Mouse (Mus musculus) stomach, embryonic 16.5 days (tissue): ENCODE results near the gene Rex1bd. TPM values are rescaled to one million over a fixed set of nuclear protein-coding genes. Genes with fewer than 3 reads are reported as not detected.

ENCODE experiments used
- ATAC-seq: fragments of 200-750 bp; cut with Nextera tagmentation; 2 replicates; pipeline ENCODE4 v1.8.0; 2017; ENCODE audit warnings: moderate number of reproducible peaks, moderate TSS enrichment; ENCODE audit not compliant: insufficient read depth, low FRiP score
- H3K27ac ChIP-seq: fragments of 300-500 bp; sonication (generic); 2 replicates; pipeline ENCODE4 v1.5.1; 2014; ENCODE audit warnings: low read length
- H3K27me3 ChIP-seq: fragments of 300-500 bp; sonication (generic); 2 replicates; pipeline ENCODE4 v1.6.1; 2014; ENCODE audit warnings: low read length, control low read depth, mixed read lengths; ENCODE audit not compliant: control insufficient read depth, insufficient read depth
- H3K36me3 ChIP-seq: fragments of 300-500 bp; sonication (generic); 2 replicates; pipeline ENCODE4 v1.6.1; 2014; ENCODE audit warnings: low read length; ENCODE audit not compliant: control insufficient read depth, insufficient read depth
- H3K4me1 ChIP-seq: fragments of 300-500 bp; sonication (generic); 2 replicates; pipeline ENCODE4 v1.6.1; 2014; ENCODE audit warnings: low read length, control low read depth, mixed read lengths; ENCODE audit not compliant: control insufficient read depth, insufficient read depth
- H3K4me2 ChIP-seq: fragments of 300-500 bp; sonication (generic); 2 replicates; pipeline ENCODE4 v1.6.1; 2014; ENCODE audit warnings: low read depth, low read length, mixed read lengths
- H3K4me3 ChIP-seq: fragments of 300-500 bp; sonication (generic); replicated peaks from 2 replicates; pipeline ENCODE4 v1.5.1; 2014; ENCODE audit warnings: mild to moderate bottlenecking, low read length
- H3K9ac ChIP-seq: fragments of 300-500 bp; sonication (generic); 2 replicates; pipeline ENCODE4 v1.6.1; 2014; ENCODE audit warnings: low read length
- H3K9me3 ChIP-seq: fragments of 300-500 bp; sonication (generic); replicated peaks from 2 replicates; pipeline ENCODE4 v1.6.1; 2016; ENCODE audit warnings: low read length, control low read depth; ENCODE audit not compliant: control insufficient read depth
- WGBS: fragments of 180-500 bp; shearing (Covaris S2); extraction: QIAGEN DNeasy Blood & Tissue Kit; methylation state at CpG from one replicate; pipeline ENCODE4 v1.1.7; 2014; 5-methylcytosine and 5-hydroxymethylcytosine counted together
- polyA plus RNA-seq: library from polyadenylated mRNA; unstranded; fragments of >200 nt; fragmentation: Nextera tagmentation; extraction: Ambion mirVana; gene quantifications from 2 replicates; pipeline ENCODE4 v1.2.1, GENCODE M21; 2015

Gene Rex1bd
- polyA plus RNA-seq, 1 experiment from 2014 or later, result 118 TPM

GRCm38 (mm10) chr8:70490880-70491495 is 15.6 kb downstream of the Rex1bd start:
- Histone ChIP-seq H3K36me3 (no peaks in the 10 kb centered on the region), H3K4me2 (no peak overlapping the region), H3K27ac (no peak overlapping the region), H3K27me3 (peaks cover 96% of the 10 kb centered on the region), H3K4me1 (peaks cover 43% of the 10 kb centered on the region), H3K9ac (no peak overlapping the region), H3K9me3 (no peaks in the 10 kb centered on the region), H3K4me3 (no peak overlapping the region)
- no peak for ATAC-seq
- 9% methylated on average over 20 of the region's 20 CpGs for WGBS

- Histone ChIP-seq H3K27me3 (peaks cover 96% of the 10 kb centered on the region), H3K4me2 (no peak overlapping the region), H3K4me3 (no peak overlapping the region), H3K4me1 (peaks cover 43% of the 10 kb centered on the region), H3K36me3 (no peaks in the 10 kb centered on the region), H3K9ac (no peak overlapping the region), H3K9me3 (no peaks in the 10 kb centered on the region), H3K27ac (no peak overlapping the region)
- no peak for ATAC-seq
- WGBS, result 17% methylated on average over 10 of the region's 10 CpGs
Measured at GRCm38 (mm10) chr8:70490061-70490879, 16.3 kb downstream of the Rex1bd start.

DNA sequence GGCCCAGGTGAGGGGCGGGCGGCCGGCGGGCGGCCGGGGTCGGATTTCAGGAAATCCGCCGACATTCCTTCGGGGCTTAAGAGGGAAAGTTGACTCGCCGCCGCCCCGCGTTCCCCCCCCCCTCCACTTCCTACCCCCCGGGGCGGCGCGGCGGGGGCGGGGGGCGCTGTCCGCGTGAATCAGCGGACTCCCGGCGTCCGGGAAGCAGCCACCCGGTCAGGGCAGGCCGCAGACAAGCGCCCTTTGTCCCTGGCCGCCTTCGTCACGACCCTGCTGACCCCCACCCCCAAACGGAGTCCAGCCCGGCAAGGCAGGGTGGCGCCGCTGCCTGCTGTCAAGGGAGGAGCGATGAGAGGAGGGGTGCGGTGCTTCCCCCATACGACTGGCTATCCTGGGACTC is 17.0 kb downstream of the Rex1bd start:
- WGBS, result 3% methylated on average over 39 of the region's 41 CpGs
- Histone ChIP-seq H3K9me3 (no peaks in the 10 kb centered on the region), H3K27ac (no peak overlapping the region), H3K4me1 (peaks cover 43% of the 10 kb centered on the region), H3K9ac (peak overlapping the region; percentile 54; the same call in 1 of the 2 replicates), H3K36me3 (no peaks in the 10 kb centered on the region), H3K4me2 (peak overlapping the region; percentile 63), H3K27me3 (peaks cover 94% of the 10 kb centered on the region), H3K4me3 (peak overlapping the region; percentile 31)
- no peak for ATAC-seq

DNA sequence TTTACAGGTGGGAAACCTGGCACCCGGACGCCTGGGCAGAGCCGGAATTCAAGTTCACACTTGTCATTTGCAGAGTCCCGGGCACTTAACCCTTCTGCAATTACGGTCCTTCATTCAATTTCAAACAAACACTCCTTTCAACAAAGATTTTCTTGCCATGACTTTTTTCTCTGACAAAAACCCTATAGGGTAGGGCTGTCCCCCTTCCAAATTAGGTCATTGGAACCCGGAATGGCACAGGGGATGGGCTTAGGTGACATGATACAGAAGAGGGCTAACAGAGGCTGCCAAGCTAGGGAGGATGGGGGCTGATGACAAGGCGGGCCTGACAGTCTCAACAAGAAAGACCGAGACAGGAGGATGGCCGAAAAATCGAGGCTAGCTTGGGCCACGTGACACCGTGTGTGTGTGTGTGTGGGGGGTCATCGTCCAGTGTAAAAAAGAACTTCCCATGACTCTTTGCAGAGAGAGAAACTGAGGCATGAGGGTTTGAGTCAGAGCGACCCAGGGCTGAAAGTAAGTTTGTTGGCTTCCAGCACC is 17.6 kb downstream of the Rex1bd start:
- 0 out of 2 replicates have a peak overlapping the region, but pooled peaks have one; percentile 54 for H3K9ac ChIP-seq
- H3K27me3 ChIP-seq, result peaks cover 94% of the 10 kb centered on the region
- ATAC-seq, result no peak
- H3K27ac ChIP-seq, result 0 out of 2 replicates have a peak overlapping the region, but pooled peaks have one; percentile 7
- H3K4me1 ChIP-seq, result peaks cover 43% of the 10 kb centered on the region
- peak overlapping the region; percentile 63 for H3K4me2 ChIP-seq
- 4% methylated on average over 14 of the region's 14 CpGs for WGBS
- H3K4me3 ChIP-seq, result peak overlapping the region; percentile 39
- H3K36me3 ChIP-seq, result no peaks in the 10 kb centered on the region
- H3K9me3 ChIP-seq, result no peaks in the 10 kb centered on the region

DNA sequence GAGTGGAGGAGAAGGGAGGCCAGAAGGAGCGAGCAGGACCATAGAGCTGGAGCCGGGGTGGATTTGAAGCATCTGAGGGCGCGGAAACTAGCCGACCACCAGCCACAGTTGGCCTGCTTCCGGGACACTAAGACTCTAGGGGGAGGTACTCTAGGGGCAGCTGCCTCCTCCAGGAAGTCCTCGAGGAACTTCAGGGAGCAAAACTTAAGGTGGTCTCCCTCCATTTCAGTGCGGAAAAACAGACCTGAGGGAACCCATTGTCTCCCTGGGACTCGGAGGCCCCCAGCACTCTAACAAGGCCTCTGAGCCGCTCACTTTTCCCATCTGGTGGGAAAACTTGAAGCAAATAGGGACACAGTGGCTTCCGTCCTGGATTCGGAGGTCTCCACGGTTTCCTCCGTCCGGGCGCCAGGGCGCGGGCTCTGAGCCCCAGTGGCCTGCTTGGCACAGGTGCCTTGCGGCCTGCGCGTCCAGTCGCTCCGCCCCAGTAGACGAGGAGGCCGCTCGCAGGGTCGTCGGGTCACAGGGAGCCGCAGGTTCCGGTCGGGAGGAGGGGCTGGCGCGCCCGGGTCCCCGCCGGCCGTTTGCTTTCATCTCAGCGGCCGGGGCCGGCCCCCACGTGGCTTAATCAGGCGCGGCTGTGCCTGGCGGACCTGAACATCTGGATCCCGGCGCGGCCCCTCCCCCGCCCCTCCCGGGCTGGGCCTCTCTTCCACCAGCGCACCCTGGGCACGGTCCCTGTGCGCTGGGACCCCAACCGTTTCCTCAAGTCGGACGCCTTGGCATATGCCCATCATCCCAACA is 18.4 kb downstream of the Rex1bd start:
- no peaks in the 10 kb centered on the region for H3K36me3 ChIP-seq
- H3K27ac ChIP-seq, result 0 out of 2 replicates have a peak overlapping the region, but pooled peaks have one; percentile 7
- peak overlapping the region; percentile 39 for H3K4me3 ChIP-seq
- H3K4me1 ChIP-seq, result peaks cover 35% of the 10 kb centered on the region
- peak overlapping the region; percentile 57 for H3K4me2 ChIP-seq
- 5% methylated on average over 55 of the region's 55 CpGs for WGBS
- H3K9ac ChIP-seq, result peak overlapping the region; percentile 54; the same call in 1 of the 2 replicates
- H3K9me3 ChIP-seq, result no peaks in the 10 kb centered on the region
- peaks cover 86% of the 10 kb centered on the region for H3K27me3 ChIP-seq
- peak; percentile 18; the same call in 1 of the 2 replicates for ATAC-seq

DNA sequence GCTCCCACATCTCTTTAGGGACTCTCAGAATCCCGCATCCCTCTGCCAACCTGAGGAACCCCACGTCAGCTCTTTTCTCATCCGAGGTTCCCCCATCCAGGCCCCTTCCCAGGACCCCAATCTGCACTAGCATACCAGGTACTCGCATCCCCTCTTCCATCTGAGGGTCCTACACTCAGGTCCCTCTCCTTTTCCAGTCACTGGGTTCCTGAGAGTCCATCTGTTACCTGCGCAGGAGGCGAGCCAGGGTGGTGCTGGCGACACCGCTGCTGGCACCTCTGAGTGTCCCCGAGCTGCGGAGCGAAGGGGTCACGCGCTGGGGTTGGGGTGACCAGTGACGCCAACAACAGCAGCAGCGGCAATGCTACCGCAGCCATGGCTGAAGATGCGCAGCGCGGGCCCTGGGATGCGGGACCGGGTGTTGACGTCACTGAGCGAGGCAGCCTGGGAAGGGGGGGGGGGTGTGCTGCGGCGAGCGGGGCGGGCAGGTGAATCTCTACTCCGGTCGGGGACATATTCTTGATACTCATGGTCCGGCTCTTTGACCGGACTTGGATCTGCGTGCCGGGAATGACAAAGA is 19.5 kb downstream of the Rex1bd start, which contains the start of gene Tmem59l:
Gene Tmem59l, minus strand, starts transcription at position 418 of the 580 bp plus-strand sequence.
- peaks cover 74% of the 10 kb centered on the region for H3K27me3 ChIP-seq
- no peaks in the 10 kb centered on the region for H3K9me3 ChIP-seq
- no peaks in the 10 kb centered on the region for H3K36me3 ChIP-seq
- peak within 1 kb of the TSS; percentile 54; the same call in 1 of the 2 replicates for H3K9ac ChIP-seq
- H3K4me2 ChIP-seq, result peak within 1 kb of the TSS; percentile 57
- no peak for ATAC-seq
- H3K27ac ChIP-seq, result no peak within 1 kb of the TSS
- H3K4me3 ChIP-seq, result peak within 1 kb of the TSS; percentile 39
- WGBS, result 8% methylated on average over 33 of the region's 33 CpGs
- H3K4me1 ChIP-seq, result peaks cover 26% of the 10 kb centered on the region

- Histone ChIP-seq H3K36me3 (no peaks in the 10 kb centered on the region), H3K9ac (no peak overlapping the region), H3K4me3 (no peak overlapping the region), H3K4me1 (peaks cover 26% of the 10 kb centered on the region), H3K9me3 (no peaks in the 10 kb centered on the region), H3K27me3 (peaks cover 66% of the 10 kb centered on the region), H3K27ac (no peak overlapping the region), H3K4me2 (no peak overlapping the region)
- WGBS, result 58% methylated on average over 7 of the region's 7 CpGs
- ATAC-seq, result no peak
Measured at GRCm38 (mm10) chr8:70486191-70486681, 20.3 kb downstream of the Rex1bd start.

- Histone ChIP-seq H3K27ac (no peak overlapping the region), H3K36me3 (no peaks in the 10 kb centered on the region), H3K27me3 (peaks cover 40% of the 10 kb centered on the region), H3K4me1 (peaks cover 7% of the 10 kb centered on the region), H3K9ac (no peak overlapping the region), H3K4me2 (no peak overlapping the region), H3K9me3 (no peaks in the 10 kb centered on the region), H3K4me3 (no peak overlapping the region)
- WGBS, result 42% methylated on average over 2 of the region's 2 CpGs
- ATAC-seq, result no peak
Measured at GRCm38 (mm10) chr8:70482943-70483342, 23.6 kb downstream of the Rex1bd start.
